Mouse (Mus musculus) liver, embryonic 14.5 days (tissue): ENCODE data around the gene Usp39.

Experiments used
- CTCF ChIP-seq: IDR thresholded peaks from 2 replicates; pipeline ENCODE4 v1.5.1; 2016; ENCODE audit warnings: antibody characterized with exemption, low read depth, control low read depth
- EP300 ChIP-seq: IDR thresholded peaks from 2 replicates; pipeline ENCODE4 v1.6.1; 2016; ENCODE audit warnings: antibody characterized with exemption, low read depth

DNA sequence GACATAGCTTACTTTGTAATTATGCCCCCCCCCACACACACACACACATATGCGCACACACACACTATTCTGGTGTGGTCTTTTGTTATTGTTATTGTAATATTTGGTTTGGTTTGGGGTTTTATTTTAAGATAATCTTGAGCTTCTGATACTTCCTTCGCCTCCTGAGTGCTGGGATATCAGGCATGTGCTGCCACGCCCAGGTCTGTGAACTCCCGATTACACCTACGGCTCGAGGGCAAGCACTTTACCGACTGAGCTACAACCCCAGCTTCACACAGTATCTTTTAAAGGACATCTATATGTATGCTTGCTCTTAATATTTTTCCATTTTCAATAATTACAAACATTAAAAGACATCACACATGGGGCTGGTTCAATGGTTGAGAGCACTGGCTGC is 65.5 kb downstream of the Usp39 start:
- TF ChIP-seq CTCF (no peak), EP300 (peak; percentile 98)
